Mouse (Mus musculus) cerebellum, postnatal 4 days (tissue): ENCODE measurements around the gene Lgals7.
"Not testable (repeated sequence)": the region's sequence is repeated elsewhere in the genome, so short reads cannot be mapped to it uniquely, and the experiment has no call there.

Source experiments
- DNase-seq, 2 experiments: peaks; one replicate each; pipeline ENCODE4 v3.0.0; 2022; ENCODE audit warnings: low spot score in 2 of 2, mixed read lengths in 1 of 2

The Lgals7 gene

GRCm38 (mm10) chr7:28877155-28877554, 13.5 kb downstream of the Lgals7 start:
- no peak for DNase-seq

GRCm38 (mm10) chr7:28877856-28878255, 14.2 kb downstream of the Lgals7 start:
- no peak for DNase-seq

GRCm38 (mm10) chr7:28879606-28880005, 16.0 kb downstream of the Lgals7 start:
- DNase-seq: no peak

GRCm38 (mm10) chr7:28880554-28880953, 16.9 kb downstream of the Lgals7 start:
- DNase-seq: no peak

GRCm38 (mm10) chr7:28881199-28881598, 17.5 kb downstream of the Lgals7 start, which contains the start of gene Capn12:
Gene Capn12 (plus strand): TSS chr7:28881422.
- no peak for DNase-seq

- DNase-seq: no peak
These were observed 19.4 kb downstream of the Lgals7 start for GRCm38 (mm10) chr7:28883039-28883438.

- not testable (repeated sequence) for DNase-seq
These were observed 20.1 kb downstream of the Lgals7 start for GRCm38 (mm10) chr7:28883704-28884103.

- no peak for DNase-seq
These were observed 22.8 kb downstream of the Lgals7 start for GRCm38 (mm10) chr7:28886486-28886885.

- no peak for DNase-seq
These were observed 25.1 kb downstream of the Lgals7 start for GRCm38 (mm10) chr7:28888701-28889161.

- no peak for DNase-seq
These were observed 28.9 kb downstream of the Lgals7 start for GRCm38 (mm10) chr7:28892601-28893000.

- peak in 1 of 2 experiments; percentile 34 for DNase-seq
These were observed 30.1 kb downstream of the Lgals7 start for GRCm38 (mm10) chr7:28893643-28894265.

GRCm38 (mm10) chr7:28894942-28895341, 31.3 kb downstream of the Lgals7 start:
- no peak for DNase-seq

GRCm38 (mm10) chr7:28897661-28898060, 34.0 kb downstream of the Lgals7 start:
- no peak for DNase-seq

GRCm38 (mm10) chr7:28899972-28900371, 36.3 kb downstream of the Lgals7 start:
- DNase-seq: no peak

- no peak for DNase-seq
These were observed 37.9 kb downstream of the Lgals7 start for GRCm38 (mm10) chr7:28901311-28902125.

GRCm38 (mm10) chr7:28902180-28902579, 38.5 kb downstream of the Lgals7 start:
- DNase-seq: no peak

- DNase-seq: no peak
These were observed 39.2 kb downstream of the Lgals7 start for GRCm38 (mm10) chr7:28902809-28903208.

GRCm38 (mm10) chr7:28903778-28904177, 40.1 kb downstream of the Lgals7 start:
- DNase-seq: no peak

GRCm38 (mm10) chr7:28907195-28907594, 43.5 kb downstream of the Lgals7 start:
- no peak for DNase-seq

- no peak for DNase-seq
These were observed 48.0 kb downstream of the Lgals7 start for GRCm38 (mm10) chr7:28911632-28912031.

- no peak for DNase-seq
These were observed 49.5 kb downstream of the Lgals7 start for GRCm38 (mm10) chr7:28913171-28913570.
